Mouse (Mus musculus) cerebellum, postnatal 14 days (tissue): ENCODE results near the gene Kif18a.

Experiments used
- DNase-seq, 2 experiments: peaks; one replicate each; pipeline ENCODE4 v3.0.0; 2021; ENCODE audit warnings: mixed read lengths in 2 of 2

The Kif18a gene

DNA sequence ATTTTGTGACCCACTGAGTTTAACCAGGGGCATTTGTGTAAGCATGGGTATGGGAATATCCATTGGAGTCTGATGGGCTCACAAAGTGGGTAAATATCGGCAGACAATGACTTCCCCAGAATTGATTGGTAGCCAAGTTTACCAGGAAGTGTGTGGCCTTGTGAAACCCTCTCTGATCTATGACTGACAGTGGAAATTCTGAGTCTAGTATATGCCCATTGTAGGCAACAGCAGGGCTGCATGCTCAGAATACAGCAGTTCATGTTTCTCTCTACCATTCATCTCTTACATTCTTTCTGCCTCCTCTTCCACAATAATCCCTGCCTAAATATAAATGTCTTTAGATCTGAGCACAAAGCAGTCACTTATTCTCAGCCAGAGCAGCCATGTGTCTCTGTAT lies 103.5 kb downstream of the Kif18a start:
- DNase-seq: no peak

- no peak for DNase-seq
Measured at GRCm38 (mm10) chr2:109386211-109386610, 105.7 kb downstream of the Kif18a start.

DNA sequence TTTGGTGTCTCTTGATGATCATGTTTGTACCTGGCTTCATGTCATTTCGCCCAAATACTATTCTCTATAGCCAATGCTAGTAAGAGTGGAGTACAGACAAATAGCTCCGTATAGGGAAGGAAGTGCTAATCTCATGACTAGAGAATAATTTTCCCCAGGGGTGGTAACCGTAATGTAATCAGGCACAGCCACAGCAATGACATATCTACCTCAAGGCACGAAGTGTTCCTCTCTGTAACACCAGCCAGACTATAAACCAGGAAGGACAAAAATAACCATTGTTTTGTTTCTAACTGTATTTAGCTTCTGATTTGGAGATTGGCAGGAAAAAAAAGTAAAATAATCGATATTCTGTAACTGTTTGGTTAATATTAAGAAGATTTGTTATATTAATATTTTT lies 108.2 kb downstream of the Kif18a start:
- DNase-seq: no peak

DNA sequence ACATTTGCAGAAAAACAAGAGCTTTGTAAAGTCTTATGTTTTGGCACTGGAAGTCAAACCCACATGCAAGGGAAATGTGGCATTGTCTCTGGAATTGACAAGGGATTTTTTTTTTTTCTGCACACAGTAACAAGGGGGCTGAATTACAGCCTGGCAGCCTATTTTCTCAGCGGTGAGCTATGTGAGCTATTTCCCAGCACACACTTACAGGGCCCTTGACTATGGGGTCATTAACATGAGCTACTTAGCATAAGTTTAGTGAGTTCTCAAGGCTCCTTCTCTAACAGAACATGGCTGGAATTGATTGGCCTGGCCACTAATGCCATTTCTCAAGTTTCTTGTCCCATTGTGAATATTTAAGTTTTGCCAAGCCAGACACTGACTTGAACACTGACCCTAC lies 109.4 kb downstream of the Kif18a start:
- DNase-seq: no peak
